Mouse (Mus musculus) cerebellum, postnatal 36 days (tissue): ENCODE measurements around the gene Gtf2ird1.

Source experiments
- DNase-seq, 2 experiments: peaks; one replicate each; pipeline ENCODE4 v3.0.0; 2021 to 2022; ENCODE audit warnings: mixed read lengths in 2 of 2

Gtf2ird1 gene

GRCm38 (mm10) chr5:134442066-134442465 lies 14.4 kb downstream of the Gtf2ird1 start:
- DNase-seq, result no peak

DNA sequence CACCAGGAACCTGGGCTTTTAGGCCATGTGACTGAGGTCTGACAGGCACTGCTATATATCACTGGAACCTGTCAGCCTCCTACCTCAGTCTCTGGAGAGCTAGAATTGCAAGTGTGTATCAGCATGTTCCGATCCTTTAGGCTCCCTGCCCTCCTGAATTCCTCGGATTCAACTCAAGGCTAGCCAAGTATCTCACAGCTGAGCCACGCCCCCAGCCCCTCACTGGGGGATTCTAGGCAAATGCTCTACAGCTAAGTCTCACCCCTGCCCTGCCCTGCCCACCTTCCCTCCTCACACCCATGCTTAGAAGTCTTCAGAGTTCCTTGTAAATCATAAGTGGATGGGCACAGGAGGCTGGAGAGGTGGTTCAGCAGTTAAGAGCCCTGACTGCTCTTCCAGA lies 15.4 kb downstream of the Gtf2ird1 start:
- DNase-seq, result no peak

- no peak for DNase-seq
These were observed 16.4 kb downstream of the Gtf2ird1 start for GRCm38 (mm10) chr5:134440098-134440497.

- no peak for DNase-seq
These were observed 17.0 kb downstream of the Gtf2ird1 start for GRCm38 (mm10) chr5:134439481-134439880.

DNA sequence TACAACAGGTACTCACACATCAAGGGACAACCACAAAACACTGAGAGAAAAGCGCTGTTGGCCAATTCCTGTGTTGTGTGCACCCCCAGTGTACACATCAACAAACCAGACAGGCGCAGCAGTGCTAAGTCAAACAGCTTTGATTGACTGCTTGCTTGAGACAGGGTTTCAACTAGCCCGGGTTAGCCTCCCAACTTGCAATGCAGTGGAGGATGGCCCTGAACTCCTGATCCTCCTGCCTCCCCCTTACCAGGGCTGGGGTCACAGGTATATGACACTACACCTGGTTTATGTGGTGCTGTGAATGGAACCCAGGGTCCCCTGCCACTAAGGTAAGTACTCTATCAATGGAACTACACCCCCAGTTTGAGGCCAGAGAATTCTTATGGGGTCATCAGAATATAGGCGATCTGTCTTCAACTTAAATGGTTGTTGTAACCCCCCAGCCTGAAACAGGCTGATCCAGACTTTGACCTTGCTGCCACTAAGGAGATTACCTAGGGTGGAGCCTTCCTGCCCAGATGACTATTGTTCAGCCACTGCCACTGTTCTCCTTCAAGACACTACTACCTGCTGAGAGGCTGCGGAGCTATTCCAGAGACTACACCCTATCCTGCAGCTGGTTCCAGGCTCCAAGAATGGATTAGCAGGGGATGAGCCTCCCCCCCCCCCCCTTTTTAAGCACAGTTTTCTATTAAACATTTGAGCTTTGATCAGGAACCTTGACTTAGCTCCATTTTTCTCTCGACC lies 17.7 kb downstream of the Gtf2ird1 start:
- DNase-seq, result no peak

- peak; percentile 32 to 48 for DNase-seq
These were observed 19.1 kb downstream of the Gtf2ird1 start for GRCm38 (mm10) chr5:134437459-134437827.

DNA sequence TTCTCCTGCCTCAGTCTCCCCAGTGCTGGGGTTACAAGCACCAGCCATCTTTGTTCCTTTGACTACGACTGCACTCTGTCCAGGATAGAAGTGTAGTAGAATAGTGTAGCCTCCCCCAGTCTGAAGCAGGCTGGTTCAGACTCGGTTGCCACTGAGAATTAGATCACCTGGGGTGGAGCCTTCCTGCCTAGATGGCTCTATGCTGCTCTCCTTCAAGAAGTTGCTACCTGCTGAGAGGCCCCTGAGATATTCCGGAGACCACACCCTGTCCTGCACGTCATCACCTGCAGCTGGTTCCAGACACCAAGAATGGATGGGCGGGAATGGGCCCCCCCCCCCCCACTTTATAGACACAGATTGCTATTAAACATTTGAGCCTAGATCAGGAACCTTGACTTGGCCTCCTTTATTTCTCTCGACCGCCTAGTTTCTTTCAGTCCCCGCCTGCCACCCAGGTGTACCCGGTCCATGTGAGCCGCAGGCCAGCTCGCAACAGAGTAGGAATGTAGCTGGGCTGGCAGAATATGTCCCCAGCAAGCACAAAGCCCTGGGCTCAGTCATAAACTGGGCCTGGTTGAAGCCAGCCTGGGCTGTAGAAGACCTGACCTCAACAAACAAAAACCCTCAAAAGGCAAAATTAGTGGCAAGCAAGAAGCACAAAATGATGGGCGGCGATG lies 19.6 kb downstream of the Gtf2ird1 start:
- DNase-seq, result no peak

DNA sequence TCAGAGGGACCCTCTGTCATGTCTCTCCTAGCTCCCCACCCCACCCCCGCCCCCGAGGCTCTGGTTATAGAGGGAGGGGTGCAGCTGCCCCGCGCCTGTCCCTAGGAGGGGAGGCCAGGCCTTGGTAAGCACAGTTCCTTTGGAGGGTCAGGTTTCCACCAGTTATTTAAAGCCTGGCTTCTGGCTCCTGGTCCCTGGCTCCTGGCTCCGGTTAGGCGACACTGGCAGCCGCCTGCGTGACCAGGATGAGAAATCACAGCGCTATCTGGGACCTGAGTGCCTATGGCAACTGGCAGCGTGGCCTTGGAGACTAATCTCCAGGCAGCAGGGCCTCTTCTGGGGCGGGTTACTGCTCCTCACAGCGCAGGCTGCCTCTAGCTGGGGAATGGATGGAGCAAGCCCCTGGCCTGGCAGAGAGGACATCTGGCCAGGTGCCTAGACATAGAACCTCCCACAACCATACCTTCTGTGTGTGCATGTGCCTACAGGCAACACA lies 20.6 kb downstream of the Gtf2ird1 start:
- DNase-seq, result peak; percentile 57 to 65

- DNase-seq, result no peak
These were observed 23.4 kb downstream of the Gtf2ird1 start for GRCm38 (mm10) chr5:134433137-134433536.

GRCm38 (mm10) chr5:134430087-134430486 lies 26.4 kb downstream of the Gtf2ird1 start:
- DNase-seq, result no peak

DNA sequence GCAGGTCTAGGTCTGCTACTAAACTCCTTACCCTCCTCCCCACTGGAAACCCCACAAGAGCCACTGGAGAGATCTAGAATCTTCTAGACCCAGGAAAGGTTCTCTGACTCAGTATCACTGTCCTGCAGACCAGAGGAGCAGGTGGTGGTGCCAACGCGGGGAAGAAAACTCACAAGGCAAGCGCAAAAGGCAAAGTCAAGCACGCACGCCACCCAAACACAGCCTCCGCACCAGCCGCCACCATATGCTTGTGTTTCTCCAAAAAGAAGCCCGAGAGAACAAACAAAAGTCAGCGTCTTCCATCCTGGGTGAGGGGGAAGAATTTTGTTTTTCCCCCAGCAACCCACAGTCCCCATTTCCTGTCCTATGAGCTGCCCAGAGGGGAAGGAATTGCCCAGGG lies 28.9 kb downstream of the Gtf2ird1 start:
- no peak for DNase-seq

- DNase-seq, result no peak
These were observed 30.9 kb downstream of the Gtf2ird1 start for GRCm38 (mm10) chr5:134425601-134426000.

- peak; percentile 90 for DNase-seq
These were observed 32.6 kb downstream of the Gtf2ird1 start for GRCm38 (mm10) chr5:134423930-134424329.

- no peak for DNase-seq
These were observed 33.1 kb downstream of the Gtf2ird1 start for GRCm38 (mm10) chr5:134423372-134423771.

DNA sequence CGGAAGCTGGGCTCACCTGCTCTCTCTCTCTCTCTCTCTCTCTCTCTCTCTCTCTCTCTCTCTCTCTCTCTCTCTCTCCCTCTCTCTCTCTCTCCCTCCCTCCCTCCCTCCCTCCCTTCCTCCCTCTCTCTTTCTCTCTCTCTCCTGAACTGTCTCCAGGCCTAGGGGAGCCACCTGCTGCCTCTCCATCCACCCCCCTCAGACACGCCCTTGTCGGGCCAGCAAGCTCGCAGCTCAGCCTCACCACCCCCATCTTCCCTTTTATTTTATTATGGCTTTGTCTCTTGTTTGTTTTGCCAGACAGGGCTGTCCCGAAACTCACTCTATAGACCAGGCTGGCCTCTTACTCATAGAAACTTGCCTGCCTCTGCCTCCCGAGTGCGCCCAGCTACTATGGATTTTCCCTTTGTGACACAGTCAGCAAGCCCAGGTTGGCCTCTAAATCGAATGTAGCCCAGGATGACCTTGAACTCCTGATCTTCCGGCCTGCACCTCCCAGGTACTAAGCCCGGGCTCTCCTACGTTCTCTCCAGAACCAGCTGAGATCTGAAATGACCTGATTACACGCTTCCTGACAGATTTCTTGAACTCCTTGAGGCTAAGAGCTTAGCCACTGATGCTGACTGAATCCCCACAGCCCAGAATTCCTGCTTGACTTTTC lies 34.1 kb downstream of the Gtf2ird1 start:
- no peak for DNase-seq

DNA sequence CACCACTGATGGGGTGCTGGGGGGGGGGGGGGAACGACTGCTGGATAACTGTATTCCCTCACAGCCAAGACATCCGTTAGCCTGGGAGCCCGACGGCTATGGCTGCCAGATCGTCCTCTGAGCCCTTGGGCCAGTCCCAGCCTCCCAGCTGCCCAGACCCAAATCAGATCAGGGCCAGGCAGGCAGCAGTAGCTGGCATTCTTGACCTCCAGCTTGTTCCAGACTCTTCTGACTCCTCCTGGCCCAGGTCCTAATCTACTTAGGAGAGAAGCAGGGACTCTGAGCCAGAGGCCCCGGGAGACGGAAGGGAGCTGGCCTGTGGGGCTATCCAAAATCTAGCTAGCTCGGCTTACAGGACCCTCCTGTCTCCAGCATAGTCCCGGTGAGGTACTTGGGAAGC lies 35.5 kb downstream of the Gtf2ird1 start:
- DNase-seq, result peak; percentile 57 to 58

GRCm38 (mm10) chr5:134419700-134420099 lies 36.8 kb downstream of the Gtf2ird1 start:
- DNase-seq, result no peak

DNA sequence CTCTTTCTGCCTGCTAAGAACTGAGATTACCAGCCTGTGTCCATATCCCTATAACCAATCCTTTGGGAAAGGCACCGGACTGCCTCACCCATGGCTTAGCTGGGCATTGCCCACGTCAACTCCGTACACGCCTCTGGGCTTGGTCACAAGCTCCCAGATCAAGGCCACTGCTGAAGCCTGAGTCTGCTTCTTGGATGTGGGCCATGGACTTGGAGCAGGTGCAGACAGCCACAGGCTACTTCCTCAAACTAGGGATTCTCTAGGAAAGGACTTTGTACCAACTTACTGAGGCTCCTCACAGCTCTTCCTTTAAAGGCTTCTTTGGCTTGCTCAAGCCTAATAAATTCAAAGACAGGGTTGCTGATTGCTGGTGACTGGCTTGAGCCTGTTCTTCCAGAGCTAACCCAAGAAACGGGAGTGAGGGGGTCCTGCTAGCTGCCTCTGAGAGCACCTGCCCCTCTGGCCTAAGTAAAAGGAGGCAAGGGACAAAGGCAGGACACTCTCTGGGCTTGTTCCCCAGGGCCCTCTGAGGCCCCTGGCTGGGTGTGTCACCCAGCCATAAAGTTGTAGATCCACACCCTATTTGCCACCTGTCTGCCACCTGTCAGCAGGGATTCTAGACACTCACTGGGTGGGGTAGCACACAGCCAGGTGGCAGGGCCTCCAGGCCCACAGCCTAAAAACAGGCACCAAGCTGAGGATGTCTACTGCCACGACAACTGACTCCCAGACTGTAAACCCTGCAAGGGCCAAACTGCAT lies 38.0 kb downstream of the Gtf2ird1 start:
- no peak for DNase-seq

GRCm38 (mm10) chr5:134412341-134412740 lies 44.2 kb downstream of the Gtf2ird1 start:
- DNase-seq, result no peak

DNA sequence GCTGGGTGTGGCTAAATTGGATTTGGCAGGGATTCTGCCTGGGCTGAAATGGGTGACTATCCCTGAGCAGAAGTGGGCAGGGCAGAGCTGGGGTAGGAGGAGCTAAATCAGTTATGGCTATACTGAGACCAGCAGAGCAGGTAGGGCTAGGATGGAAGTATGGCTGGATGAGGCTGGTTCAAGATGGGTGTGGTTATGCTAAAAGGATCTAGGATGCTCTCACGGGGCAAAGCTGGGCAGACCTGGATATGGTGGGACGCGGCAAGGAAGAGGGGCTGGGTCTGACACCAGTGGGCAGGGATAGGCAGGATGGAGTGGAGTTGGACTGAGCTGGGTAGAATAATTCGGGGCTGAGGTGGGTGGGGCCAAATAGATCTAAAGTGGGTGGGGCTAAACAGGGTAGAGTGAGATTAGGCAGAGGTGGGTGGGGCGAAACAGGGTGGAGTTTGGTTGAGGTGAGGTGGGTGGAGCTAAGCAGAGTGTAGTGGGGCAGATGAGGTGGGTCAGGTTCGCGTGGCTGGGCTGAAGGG lies 46.1 kb downstream of the Gtf2ird1 start:
- DNase-seq, result no peak

GRCm38 (mm10) chr5:134409606-134410306 lies 46.8 kb downstream of the Gtf2ird1 start:
- no peak for DNase-seq

GRCm38 (mm10) chr5:134408119-134408518 lies 48.4 kb downstream of the Gtf2ird1 start:
- DNase-seq, result no peak
